Mouse (Mus musculus): ENCODE measurements at regions not wholly inside any gene's neighbourhood (a gene's known extent, or its start where the extent isn't known, plus 50 kb on each side); places are given as distances from the start of the nearest gene placed in this dataset.

GRCm38 (mm10) chr1:163190841-163191240, 105.4 kb upstream of the Mroh9 start:
- no peak for DNase-seq (ENCODE audit: low read depth, low spot score)

DNA sequence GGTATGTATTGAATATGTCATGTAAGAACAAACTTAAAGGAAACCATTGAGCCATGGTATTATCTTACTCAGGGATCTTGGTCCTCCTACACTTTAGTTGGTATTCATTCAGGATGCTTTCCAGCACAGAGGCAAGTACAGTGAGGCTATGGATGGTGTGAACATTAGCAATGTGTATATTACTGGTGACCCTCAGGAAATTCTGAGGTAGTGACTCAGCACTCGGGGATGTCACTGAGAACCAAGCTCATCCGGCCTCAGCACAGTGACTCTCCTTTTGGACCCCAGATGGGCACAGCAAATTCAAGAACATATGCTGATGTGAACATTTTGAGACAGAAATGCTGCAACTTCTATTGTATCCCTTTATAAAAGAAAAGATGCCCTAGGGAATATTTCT, 96.4 kb upstream of the Mroh9 start:
- no peak for DNase-seq (ENCODE audit: low read depth, low spot score)

GRCm38 (mm10) chr1:163177011-163177410, 91.5 kb upstream of the Mroh9 start:
- peak; percentile 42 for DNase-seq (ENCODE audit: low read depth, low spot score)

DNA sequence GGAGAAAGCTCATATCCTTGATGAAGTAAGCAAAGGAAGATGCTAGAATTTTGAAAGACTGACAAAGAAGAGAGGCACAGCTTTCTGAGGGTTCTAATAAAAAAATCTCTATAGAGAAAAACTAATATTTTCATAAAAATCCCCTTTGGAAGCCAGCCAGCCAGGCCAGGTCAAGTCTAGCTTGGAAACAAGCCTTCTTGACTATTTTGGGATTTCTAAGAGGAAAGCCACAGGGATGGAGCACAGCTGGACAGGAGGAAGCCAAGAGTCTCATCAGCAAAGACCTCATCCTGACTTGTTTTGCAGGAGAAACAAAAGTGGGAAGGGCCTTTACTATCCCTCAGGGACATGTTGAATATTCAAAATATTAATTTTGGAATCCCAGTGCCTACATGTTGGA, 81.6 kb upstream of the Mroh9 start:
- no peak for DNase-seq (ENCODE audit: low read depth, low spot score)

- DNase-seq (ENCODE audit: low read depth, low spot score), result no peak
Observed at GRCm38 (mm10) chr1:163163636-163164035, 78.2 kb upstream of the Mroh9 start.

- peak; percentile 59 for DNase-seq (ENCODE audit: low read depth, low spot score)
Observed at GRCm38 (mm10) chr1:163159911-163160310, 74.4 kb upstream of the Mroh9 start.

DNA sequence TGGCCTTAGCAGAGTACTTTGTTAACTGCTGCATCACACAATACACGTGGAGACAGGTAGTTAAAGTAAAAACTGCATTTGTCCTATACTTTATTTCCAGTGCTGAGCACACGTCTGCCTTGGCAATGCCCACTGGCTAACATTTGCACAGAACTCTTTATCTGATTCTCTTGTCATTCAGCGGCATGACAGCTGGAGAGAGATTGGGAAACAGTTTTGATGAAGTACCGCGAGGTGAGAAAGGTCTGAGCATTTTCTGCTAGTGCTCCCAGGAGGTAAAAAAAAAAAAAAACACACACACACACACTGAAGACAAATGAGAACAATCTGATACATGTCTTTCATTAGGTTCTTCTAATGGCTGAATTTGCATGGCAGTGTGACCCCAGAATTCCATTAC, 73.0 kb upstream of the Mroh9 start:
- DNase-seq (ENCODE audit: low read depth, low spot score), result no peak

- DNase-seq (ENCODE audit: low read depth, low spot score), result peak; percentile 86
Observed at GRCm38 (mm10) chr1:163150203-163150855, 64.9 kb upstream of the Mroh9 start.

- no peak for DNase-seq (ENCODE audit: low read depth, low spot score)
Observed at GRCm38 (mm10) chr1:163146641-163147040, 61.2 kb upstream of the Mroh9 start.

- DNase-seq (ENCODE audit: low read depth, low spot score), result no peak
Observed at GRCm38 (mm10) chr1:163143113-163143512, 57.6 kb upstream of the Mroh9 start.

DNA sequence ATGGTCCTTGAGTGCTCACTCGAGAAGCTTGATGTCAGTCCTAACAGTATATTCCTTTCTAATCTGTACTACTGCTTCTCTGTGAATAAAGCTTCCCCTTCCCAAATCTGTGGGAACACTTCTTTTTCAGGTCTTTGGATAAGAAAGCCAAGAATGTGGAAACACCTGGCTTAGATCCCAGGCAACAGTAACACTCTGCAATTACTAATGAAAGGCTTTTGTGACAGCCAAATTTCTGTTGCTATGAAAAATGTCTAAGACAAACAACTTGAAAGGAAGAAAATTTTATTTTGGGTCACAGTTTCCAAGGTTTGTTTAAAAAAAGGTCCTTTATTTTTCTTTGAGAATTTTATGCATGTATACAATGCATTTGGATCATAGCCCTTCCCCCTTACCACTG, 56.0 kb upstream of the Mroh9 start:
- DNase-seq (ENCODE audit: low read depth, low spot score), result no peak

DNA sequence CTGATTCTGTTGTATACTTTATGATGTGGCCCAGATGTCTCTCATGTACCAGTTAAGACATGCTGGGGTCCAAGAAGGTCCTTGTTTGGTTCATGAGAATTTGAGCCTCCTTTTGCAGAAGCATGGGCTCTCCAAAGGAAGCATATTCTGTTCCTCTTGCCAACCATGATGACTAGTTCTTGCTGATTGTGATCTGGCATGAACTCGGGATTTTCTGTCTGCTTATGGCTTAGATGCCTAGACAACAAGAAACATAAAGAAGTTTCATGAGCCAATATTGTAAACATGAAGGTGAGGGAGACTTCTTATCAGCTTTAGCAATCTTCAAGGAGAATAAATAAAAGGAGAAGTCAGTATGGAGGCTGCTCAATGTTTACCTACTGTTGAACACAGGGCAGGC, 52.7 kb upstream of the Mroh9 start:
- no peak for DNase-seq (ENCODE audit: low read depth, low spot score)

Measured in mesoderm, embryonic 11.5 days (tissue).